Mouse (Mus musculus) ZHBTc4 (cell line): ENCODE measurements around the gene Nucks1.

ENCODE experiments used
- DNase-seq: peaks from one replicate; pipeline ENCODE4 v3.0.0-alpha.2; 2011; ENCODE audit warnings: low read depth, low spot score

Nucks1 gene

GRCm38 (mm10) chr1:131965818-131966217, 55.5 kb downstream of the Nucks1 start:
- DNase-seq, result no peak

GRCm38 (mm10) chr1:131967336-131967735, 57.0 kb downstream of the Nucks1 start:
- no peak for DNase-seq

GRCm38 (mm10) chr1:131968556-131968955, 58.2 kb downstream of the Nucks1 start:
- no peak for DNase-seq

GRCm38 (mm10) chr1:131968983-131969382, 58.6 kb downstream of the Nucks1 start:
- no peak for DNase-seq

- no peak for DNase-seq
Measured at GRCm38 (mm10) chr1:131969825-131970224, 59.5 kb downstream of the Nucks1 start.

- DNase-seq, result no peak
Measured at GRCm38 (mm10) chr1:131970322-131970660, 60.0 kb downstream of the Nucks1 start.

GRCm38 (mm10) chr1:131970661-131971520, 60.6 kb downstream of the Nucks1 start:
- peak; percentile 58 for DNase-seq

- DNase-seq, result peak; percentile 55
Measured at GRCm38 (mm10) chr1:131971771-131972497, 61.6 kb downstream of the Nucks1 start.

GRCm38 (mm10) chr1:131972498-131973334, 62.4 kb downstream of the Nucks1 start:
- no peak for DNase-seq

GRCm38 (mm10) chr1:131973991-131974390, 63.7 kb downstream of the Nucks1 start:
- DNase-seq, result no peak

- no peak for DNase-seq
Measured at GRCm38 (mm10) chr1:131976886-131977285, 66.6 kb downstream of the Nucks1 start.

GRCm38 (mm10) chr1:131980471-131980870, 70.1 kb downstream of the Nucks1 start:
- DNase-seq, result no peak

- DNase-seq, result peak; percentile 87
Measured at GRCm38 (mm10) chr1:131981378-131982013, 71.2 kb downstream of the Nucks1 start.

GRCm38 (mm10) chr1:131982907-131983306, 72.6 kb downstream of the Nucks1 start:
- peak; percentile 88 for DNase-seq

- DNase-seq, result no peak
Measured at GRCm38 (mm10) chr1:131983806-131984205, 73.5 kb downstream of the Nucks1 start.
